ENCODE assay signal across 14 mouse cellular contexts in genomic region chr14:8356836-8357235, GRCm38 (mm10). TPM values are rescaled to one million over a fixed set of nuclear protein-coding genes. Genes with fewer than 3 reads are reported as not detected.
DNase-seq lines count a peak whose midpoint lies in the region; ATAC-seq and TF ChIP-seq lines count a peak whose summit lies in the region.
"Had no signal": no experiment of that assay in that cellular context is flagged by ENCODE, and none has a peak within 500 bp of the region (broad histone marks: within the 10 kb centered on the region; RNA-seq: fewer than 3 reads in every experiment).

No protein-coding gene starts in this region.

- TF ChIP-seq CTCF in embryonic fibroblast, embryonic 13.5 days (IDR thresholded peaks at IDR 0.05; ENCODE audit: borderline replicate concordance, insufficient read depth, low read length): no peak

- no peak overlapping the region for H3K4me3 ChIP-seq in forebrain, embryonic 12.5 days (replicated peaks)
- no peak overlapping the region for H3K4me3 ChIP-seq in forebrain, embryonic 11.5 days (ENCODE audit: low read depth, low read length)
- H3K4me3 ChIP-seq in midbrain, embryonic 14.5 days (replicated peaks; ENCODE audit: low read depth, low read length): no peak overlapping the region
- no peak overlapping the region for H3K4me3 ChIP-seq in midbrain, embryonic 15.5 days
- H3K4me3 ChIP-seq in embryonic fibroblast, embryonic 13.5 days (ENCODE audit: insufficient read depth, low read length): no peak overlapping the region
- H3K4me3 ChIP-seq in stomach, embryonic 16.5 days (replicated peaks; ENCODE audit: low read length): no peak overlapping the region
- H3K4me3 ChIP-seq: hindbrain, embryonic 15.5 days had no signal

- no peak overlapping the region for H3K9ac ChIP-seq in forebrain, embryonic 12.5 days
- H3K9ac ChIP-seq in forebrain, embryonic 11.5 days (ENCODE audit: low read length): no peak overlapping the region
- no peak overlapping the region for H3K9ac ChIP-seq in midbrain, embryonic 14.5 days (replicated peaks; ENCODE audit: low read length)
- no peak overlapping the region for H3K9ac ChIP-seq in midbrain, embryonic 15.5 days
- H3K9ac ChIP-seq in stomach, embryonic 16.5 days (ENCODE audit: low read length): 0 out of 2 replicates have a peak overlapping the region, but pooled peaks have one; percentile 28
- H3K9ac ChIP-seq: hindbrain, embryonic 15.5 days had no signal

- no peaks in the 10 kb centered on the region; the same call in 1 of the 2 replicates for H3K27me3 ChIP-seq in forebrain, embryonic 12.5 days
- H3K27me3 ChIP-seq in forebrain, embryonic 11.5 days (ENCODE audit: control insufficient read depth, insufficient read depth, low read length): no peaks in the 10 kb centered on the region
- H3K27me3 ChIP-seq in midbrain, embryonic 14.5 days (ENCODE audit: control insufficient read depth, insufficient read depth, low read length): no peaks in the 10 kb centered on the region
- H3K27me3 ChIP-seq in midbrain, embryonic 15.5 days (replicated peaks): no peaks in the 10 kb centered on the region
- H3K27me3 ChIP-seq in stomach, embryonic 16.5 days (ENCODE audit: control insufficient read depth, insufficient read depth, low read length): no peaks in the 10 kb centered on the region
- H3K27me3 ChIP-seq: hindbrain, embryonic 15.5 days had no signal

- H3K4me2 ChIP-seq in forebrain, embryonic 12.5 days: no peak overlapping the region
- no peak overlapping the region for H3K4me2 ChIP-seq in forebrain, embryonic 11.5 days (ENCODE audit: low read depth, low read length, severe bottlenecking)
- H3K4me2 ChIP-seq in midbrain, embryonic 14.5 days (ENCODE audit: low read length): no peak overlapping the region
- H3K4me2 ChIP-seq in midbrain, embryonic 15.5 days: no peak overlapping the region
- H3K4me2 ChIP-seq in stomach, embryonic 16.5 days (ENCODE audit: low read depth, low read length): no peak overlapping the region
- H3K4me2 ChIP-seq: hindbrain, embryonic 15.5 days had no signal

- H3K9me3 ChIP-seq in forebrain, embryonic 12.5 days: no peaks in the 10 kb centered on the region
- H3K9me3 ChIP-seq in forebrain, embryonic 11.5 days (ENCODE audit: control insufficient read depth, low read length): no peaks in the 10 kb centered on the region
- H3K9me3 ChIP-seq in midbrain, embryonic 14.5 days (ENCODE audit: control insufficient read depth, low read length): no peaks in the 10 kb centered on the region
- H3K9me3 ChIP-seq in midbrain, embryonic 15.5 days: no peaks in the 10 kb centered on the region
- no peaks in the 10 kb centered on the region for H3K9me3 ChIP-seq in stomach, embryonic 16.5 days (replicated peaks; ENCODE audit: control insufficient read depth, low read length)
- H3K9me3 ChIP-seq: hindbrain, embryonic 15.5 days had no signal

- no peak overlapping the region for H3K27ac ChIP-seq in forebrain, embryonic 12.5 days
- H3K27ac ChIP-seq in forebrain, embryonic 11.5 days (ENCODE audit: low read depth, low read length): no peak overlapping the region
- no peak overlapping the region for H3K27ac ChIP-seq in midbrain, embryonic 14.5 days (replicated peaks; ENCODE audit: low read depth, low read length)
- H3K27ac ChIP-seq in midbrain, embryonic 15.5 days: no peak overlapping the region
- peak overlapping the region; percentile 1; the same call in 1 of the 2 replicates for H3K27ac ChIP-seq in embryonic fibroblast, embryonic 13.5 days (ENCODE audit: insufficient read depth, low read length)
- H3K27ac ChIP-seq in stomach, embryonic 16.5 days (ENCODE audit: low read length): peak overlapping the region; percentile 69; the same call in 1 of the 2 replicates
- H3K27ac ChIP-seq: hindbrain, embryonic 15.5 days had no signal

- TF ChIP-seq POLR2A in embryonic fibroblast, embryonic 13.5 days (IDR thresholded peaks at IDR 0.05; ENCODE audit: low read depth, low read length): no peak

- H3K36me3 ChIP-seq in forebrain, embryonic 12.5 days (replicated peaks): no peaks in the 10 kb centered on the region
- no peaks in the 10 kb centered on the region for H3K36me3 ChIP-seq in forebrain, embryonic 11.5 days (ENCODE audit: control insufficient read depth, insufficient read depth, low read length)
- H3K36me3 ChIP-seq in midbrain, embryonic 14.5 days (ENCODE audit: control insufficient read depth, insufficient read depth, low read length): no peaks in the 10 kb centered on the region
- H3K36me3 ChIP-seq in midbrain, embryonic 15.5 days (replicated peaks): no peaks in the 10 kb centered on the region
- no peaks in the 10 kb centered on the region for H3K36me3 ChIP-seq in stomach, embryonic 16.5 days (ENCODE audit: control insufficient read depth, insufficient read depth, low read length)
- H3K36me3 ChIP-seq: hindbrain, embryonic 15.5 days had no signal

- H3K4me1 ChIP-seq in forebrain, embryonic 12.5 days: no peaks in the 10 kb centered on the region
- no peaks in the 10 kb centered on the region for H3K4me1 ChIP-seq in forebrain, embryonic 11.5 days (replicated peaks; ENCODE audit: control insufficient read depth, insufficient read depth, low read length)
- no peaks in the 10 kb centered on the region for H3K4me1 ChIP-seq in midbrain, embryonic 14.5 days (ENCODE audit: control insufficient read depth, insufficient read depth, low read length)
- H3K4me1 ChIP-seq in midbrain, embryonic 15.5 days: 0 out of 2 replicates have a peak, but pooled peaks cover 3% of the 10 kb centered on the region
- H3K4me1 ChIP-seq in embryonic fibroblast, embryonic 13.5 days (ENCODE audit: control insufficient read depth, insufficient read depth, low read length): peaks cover 4% of the 10 kb centered on the region; the same call in 1 of the 2 replicates
- no peaks in the 10 kb centered on the region for H3K4me1 ChIP-seq in stomach, embryonic 16.5 days (ENCODE audit: control insufficient read depth, insufficient read depth, low read length)

- no peak for DNase-seq in forebrain, embryonic 11.5 days (ENCODE audit: low spot score)
- DNase-seq in midbrain, embryonic 14.5 days: no peak
- DNase-seq in right cerebral cortex, postnatal 10 days (ENCODE audit: low spot score in 2 of 2): no peak
- no peak for DNase-seq in left cerebral cortex, adult 18-20 months (ENCODE audit: low spot score in 2 of 2)
- DNase-seq: B cell, adult 2 months; cerebellum, adult 11 months had no signal

- 0 out of 2 replicates have a peak, but pooled peaks have one; percentile 41 for ATAC-seq in forebrain, embryonic 12.5 days (ENCODE audit: low FRiP score)
- no peak for ATAC-seq in forebrain, embryonic 11.5 days (replicated peaks; ENCODE audit: low FRiP score)
- ATAC-seq in midbrain, embryonic 14.5 days (ENCODE audit: low FRiP score, low TSS enrichment): peak; percentile 42; the same call in 1 of the 2 replicates
- no peak; the same call in 1 of the 2 replicates for ATAC-seq in midbrain, embryonic 15.5 days (replicated peaks)
- peak; percentile 89 for ATAC-seq in stomach, embryonic 16.5 days (ENCODE audit: insufficient read depth, low FRiP score)

- 89% methylated on average over 9 of the region's 9 CpGs for WGBS in forebrain, embryonic 12.5 days
- 78% methylated on average over 9 of the region's 9 CpGs for WGBS in forebrain, embryonic 11.5 days
- 89% methylated on average over 9 of the region's 9 CpGs for WGBS in midbrain, embryonic 14.5 days
- WGBS in midbrain, embryonic 15.5 days: 86% methylated on average over 9 of the region's 9 CpGs
- 60% methylated on average over 9 of the region's 9 CpGs for WGBS in stomach, embryonic 16.5 days

RNA-seq across cellular contexts. Expression of gene Oit1, which starts 21.7 kb away (rescaled TPM):
- polyA plus RNA-seq in forebrain, embryonic 12.5 days (2016; fragmentation: Nextera tagmentation; extraction: Ambion mirVana): not detected in 2 replicates
- not detected in 2 replicates for polyA plus RNA-seq in forebrain, embryonic 11.5 days (2014; fragmentation: Nextera tagmentation; extraction: Ambion mirVana)
- 0.18 TPM in 1 of 2 replicates, not detected in the other for polyA plus RNA-seq in midbrain, embryonic 14.5 days (2014; fragmentation: Nextera tagmentation; extraction: Ambion mirVana)
- not detected in 2 replicates for polyA plus RNA-seq in midbrain, embryonic 15.5 days (2015; fragmentation: Nextera tagmentation; extraction: Ambion mirVana)
- not detected in 2 replicates for polyA plus RNA-seq in embryonic fibroblast, embryonic 13.5 days (2011; ENCODE audit: insufficient read length, low read depth, missing spikeins)
- 27.6 and 39.6 TPM in 2 replicates for polyA plus RNA-seq in stomach, embryonic 16.5 days (2015; fragmentation: Nextera tagmentation; extraction: Ambion mirVana)
- not detected for total RNA-seq in left cerebral cortex, adult 18-20 months (2021)
- total RNA-seq: gastrocnemius, postnatal 4 days; left cerebral cortex, postnatal 36 days; neutrophil, adult 5-6 weeks had no signal
- polyA plus RNA-seq: hindbrain, embryonic 15.5 days had no signal

RNA-seq across cellular contexts. Expression of gene Fam107a, which starts 39.0 kb away (rescaled TPM):
- 0.43 and 0.60 TPM in 2 replicates for polyA plus RNA-seq in forebrain, embryonic 12.5 days (2016; fragmentation: Nextera tagmentation; extraction: Ambion mirVana)
- 0.29 and 0.49 TPM in 2 replicates for polyA plus RNA-seq in forebrain, embryonic 11.5 days (2014; fragmentation: Nextera tagmentation; extraction: Ambion mirVana)
- 0.08 TPM in 2 replicates for polyA plus RNA-seq in midbrain, embryonic 14.5 days (2014; fragmentation: Nextera tagmentation; extraction: Ambion mirVana)
- 0.66 and 0.68 TPM in 2 replicates for polyA plus RNA-seq in midbrain, embryonic 15.5 days (2015; fragmentation: Nextera tagmentation; extraction: Ambion mirVana)
- not detected in 2 replicates for polyA plus RNA-seq in embryonic fibroblast, embryonic 13.5 days (2011; ENCODE audit: insufficient read length, low read depth, missing spikeins)
- polyA plus RNA-seq in stomach, embryonic 16.5 days (2015; fragmentation: Nextera tagmentation; extraction: Ambion mirVana): 0.25 and 0.55 TPM in 2 replicates
- 100 to 1,000 TPM; 213 to 316 TPM for total RNA-seq in left cerebral cortex, adult 18-20 months (2021)
- total RNA-seq: neutrophil, adult 5-6 weeks had no signal

Comparison
In these comparisons a context has a peak if more than half of its experiments do, and no peak if none do; other contexts are left out.
1. ATAC-seq: peak in forebrain, embryonic 12.5 days (single experiment), midbrain, embryonic 14.5 days (single experiment) and stomach, embryonic 16.5 days (single experiment); none in forebrain, embryonic 11.5 days (single experiment) and midbrain, embryonic 15.5 days (single experiment).
2. H3K27ac ChIP-seq: peak in embryonic fibroblast, embryonic 13.5 days (single experiment) and stomach, embryonic 16.5 days (single experiment); none in forebrain, embryonic 12.5 days (single experiment), forebrain, embryonic 11.5 days (single experiment), midbrain, embryonic 14.5 days (single experiment) and midbrain, embryonic 15.5 days (single experiment).
3. RNA of gene Oit1, which starts 21.7 kb away (polyA plus RNA-seq): 27.6 to 39.6 TPM in stomach, embryonic 16.5 days; 0.18 TPM in midbrain, embryonic 14.5 days, not detected in forebrain, embryonic 11.5 days, not detected in forebrain, embryonic 12.5 days, not detected in midbrain, embryonic 15.5 days and not detected in embryonic fibroblast, embryonic 13.5 days; every median in the first group is over 10 times any median in the second.